Mouse (Mus musculus) kidney, embryonic 14.5 days (tissue): ENCODE results near the gene Pga5. TPM values are rescaled to one million over a fixed set of nuclear protein-coding genes. Genes with fewer than 3 reads are reported as not detected.

ENCODE experiments used
- ATAC-seq: fragments of 200-750 bp; cut with Nextera tagmentation; 2 replicates; pipeline ENCODE4 v1.8.0; 2017; ENCODE audit warnings: moderate number of reproducible peaks, mild to moderate bottlenecking, moderate TSS enrichment, moderate library complexity; ENCODE audit not compliant: low FRiP score, low TSS enrichment
- H3K27ac ChIP-seq: fragments of 300-500 bp; sonication (generic); 2 replicates; pipeline ENCODE4 v1.5.1; 2014; ENCODE audit warnings: low read depth, mild to moderate bottlenecking, low read length, moderate library complexity, mixed read lengths
- H3K27me3 ChIP-seq: fragments of 300-500 bp; sonication (generic); 2 replicates; pipeline ENCODE4 v1.6.1; 2014; ENCODE audit warnings: mild to moderate bottlenecking, low read length; ENCODE audit not compliant: control insufficient read depth, insufficient read depth
- H3K36me3 ChIP-seq: fragments of 300-500 bp; sonication (generic); 2 replicates; pipeline ENCODE4 v1.6.1; 2014; ENCODE audit warnings: low read length, mixed read lengths; ENCODE audit not compliant: control insufficient read depth, insufficient read depth
- H3K4me1 ChIP-seq: fragments of 300-500 bp; sonication (generic); 2 replicates; pipeline ENCODE4 v1.6.1; 2014; ENCODE audit warnings: low read length, mixed read lengths; ENCODE audit not compliant: control insufficient read depth, insufficient read depth
- H3K4me2 ChIP-seq: fragments of 300-500 bp; sonication (generic); replicated peaks from 2 replicates; pipeline ENCODE4 v1.6.1; 2014; ENCODE audit warnings: low read depth, mild to moderate bottlenecking, low read length
- H3K4me3 ChIP-seq: fragments of 300-500 bp; sonication (generic); 2 replicates; pipeline ENCODE4 v1.5.1; 2014; ENCODE audit warnings: mild to moderate bottlenecking, low read length
- H3K9ac ChIP-seq: fragments of 300-500 bp; sonication (generic); 2 replicates; pipeline ENCODE4 v1.6.1; 2014; ENCODE audit warnings: low read depth, mild to moderate bottlenecking, low read length, moderate library complexity
- H3K9me3 ChIP-seq: fragments of 300-500 bp; sonication (generic); 2 replicates; pipeline ENCODE4 v1.6.1; 2016; ENCODE audit warnings: low read length; ENCODE audit not compliant: control insufficient read depth
- WGBS: fragments of 180-500 bp; shearing (Covaris S2); extraction: QIAGEN DNeasy Blood & Tissue Kit; methylation state at CpG from one replicate; pipeline ENCODE4 v1.1.7; 2014; 5-methylcytosine and 5-hydroxymethylcytosine counted together
- polyA plus RNA-seq: library from polyadenylated mRNA; unstranded; fragments of >200 nt; fragmentation: Nextera tagmentation; extraction: Ambion mirVana; gene quantifications from 2 replicates; pipeline ENCODE4 v1.2.1, GENCODE M21; 2014

The Pga5 gene
- polyA plus RNA-seq, 1 experiment from 2014 or later: not detected

DNA sequence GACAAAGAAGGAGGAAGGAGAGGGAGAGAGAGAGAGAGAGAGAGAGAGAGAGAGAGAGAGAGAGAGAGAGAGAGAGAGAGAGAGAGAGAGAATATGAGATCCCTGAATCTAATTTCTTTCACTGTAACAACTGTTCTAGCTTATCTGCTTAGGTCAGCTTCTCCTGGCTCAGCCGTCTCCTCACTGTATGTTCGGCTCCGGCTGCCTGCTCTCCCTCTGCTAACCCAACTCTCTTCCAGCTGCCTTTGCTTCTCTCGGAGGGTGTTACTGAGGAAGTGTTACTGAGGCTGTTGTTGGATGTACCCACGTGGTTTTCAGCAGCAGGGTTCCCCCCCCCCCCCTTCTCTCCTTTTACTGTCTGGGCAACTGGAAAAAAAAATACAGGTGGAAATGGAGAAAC, 37.8 kb downstream of the Pga5 start:
- Histone ChIP-seq H3K4me3 (no peak overlapping the region), H3K27ac (no peak overlapping the region), H3K27me3 (no peaks in the 10 kb centered on the region), H3K9ac (peak overlapping the region; percentile 12; the same call in 1 of the 2 replicates), H3K4me2 (peak overlapping the region; percentile 31; the same call in 1 of the 2 replicates), H3K4me1 (peaks cover 7% of the 10 kb centered on the region; the same call in 1 of the 2 replicates), H3K9me3 (no peaks in the 10 kb centered on the region), H3K36me3 (no peaks in the 10 kb centered on the region)
- no peak for ATAC-seq
- 2% methylated on average over 5 of the region's 5 CpGs for WGBS

DNA sequence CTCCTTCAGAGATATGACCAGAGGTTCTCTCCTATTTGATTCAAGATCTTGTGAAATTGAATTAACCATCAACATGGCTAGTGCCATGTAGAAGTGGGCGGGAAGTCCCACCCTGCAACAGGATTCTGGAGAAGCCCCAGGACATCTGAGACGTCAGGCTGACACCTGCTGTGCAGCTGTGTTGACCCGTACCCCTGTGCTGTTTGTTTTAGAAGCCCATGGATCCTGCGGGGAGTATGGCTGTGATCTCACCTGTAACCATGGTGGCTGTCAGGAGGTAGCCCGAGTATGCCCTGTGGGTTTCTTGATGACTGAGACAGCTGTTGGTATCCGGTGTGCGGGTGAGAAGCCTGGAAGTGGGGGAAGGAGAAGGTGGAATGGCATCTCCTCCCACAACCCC, 40.0 kb downstream of the Pga5 start:
- Histone ChIP-seq H3K4me3 (no peak overlapping the region), H3K9me3 (no peaks in the 10 kb centered on the region), H3K27me3 (no peaks in the 10 kb centered on the region), H3K9ac (no peak overlapping the region), H3K27ac (no peak overlapping the region), H3K4me1 (peaks cover 9% of the 10 kb centered on the region), H3K36me3 (no peaks in the 10 kb centered on the region), H3K4me2 (no peak overlapping the region)
- ATAC-seq: no peak
- 37% methylated on average over 7 of the region's 7 CpGs for WGBS

DNA sequence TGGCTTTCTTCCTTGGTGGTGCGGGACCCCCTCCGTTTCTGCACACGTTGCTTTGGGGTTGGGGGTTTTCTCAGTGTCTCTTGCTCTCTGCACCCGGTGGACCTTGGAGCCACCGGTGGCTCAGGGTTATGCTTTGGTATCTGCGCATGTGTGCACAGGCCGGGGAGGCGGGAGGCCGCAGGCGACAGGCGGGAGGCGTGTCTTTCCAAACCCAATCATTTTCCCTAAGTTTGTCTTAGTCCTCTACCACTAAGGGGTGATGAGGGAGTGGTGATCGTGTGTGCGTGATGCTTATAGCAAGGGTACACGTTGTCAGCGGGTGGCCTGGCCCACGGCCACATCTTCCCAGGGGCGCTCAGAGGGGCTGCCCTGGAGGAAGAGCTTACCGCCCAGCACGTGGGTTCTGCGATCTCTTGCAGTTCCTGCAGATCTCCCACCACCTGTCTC, 43.0 kb downstream of the Pga5 start:
- H3K36me3 ChIP-seq: peaks cover 13% of the 10 kb centered on the region
- peak overlapping the region; percentile 60; the same call in 1 of the 2 replicates for H3K9ac ChIP-seq
- ATAC-seq: peak; percentile 82
- no peaks in the 10 kb centered on the region for H3K27me3 ChIP-seq
- peak overlapping the region; percentile 77 for H3K4me2 ChIP-seq
- peak overlapping the region; percentile 34 for H3K4me3 ChIP-seq
- no peak overlapping the region for H3K27ac ChIP-seq
- H3K4me1 ChIP-seq: peaks cover 6% of the 10 kb centered on the region; the same call in 1 of the 2 replicates
- H3K9me3 ChIP-seq: no peaks in the 10 kb centered on the region
- WGBS: 3% methylated on average over 21 of the region's 21 CpGs

DNA sequence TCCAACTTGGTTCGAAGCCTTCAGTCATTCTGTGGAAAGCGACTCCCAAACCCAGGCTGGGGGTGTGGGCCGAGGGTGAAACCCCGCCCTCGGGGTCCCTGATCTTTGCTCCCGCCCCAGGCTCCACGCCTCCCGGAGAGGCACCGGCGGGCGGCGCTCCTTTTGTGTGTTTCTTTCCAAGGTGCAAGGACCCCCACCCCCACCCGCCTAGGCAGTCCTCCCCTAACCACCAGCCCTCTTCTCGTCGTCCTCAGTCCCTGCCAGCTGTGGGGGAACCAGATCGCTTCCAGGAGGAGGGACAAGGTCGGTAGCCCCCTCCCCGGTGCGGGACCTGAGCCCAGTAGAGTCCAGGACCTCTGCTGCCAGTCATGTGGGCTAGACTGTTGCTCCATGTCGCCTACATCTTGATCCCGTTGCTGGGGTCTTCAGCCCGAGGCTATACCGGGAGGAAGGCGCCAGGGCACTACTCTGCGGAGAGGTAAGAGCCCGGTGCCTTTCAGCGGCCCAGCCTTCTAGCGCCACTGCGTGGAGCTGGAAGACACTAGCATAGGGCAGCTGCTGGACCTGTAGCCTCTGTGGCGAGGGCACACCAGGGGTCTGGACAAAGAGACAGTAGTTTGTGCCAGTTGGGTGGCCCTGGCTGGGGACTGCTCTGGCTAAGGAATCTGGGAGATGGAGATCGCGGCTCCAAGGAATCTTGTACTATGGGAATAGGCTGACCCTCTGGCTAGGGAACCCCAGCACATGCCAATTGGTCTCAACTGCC, 43.6 kb downstream of the Pga5 start, which contains the start of gene Vwce:
Gene Vwce, plus strand, starts transcription at position 108 of the 766 bp plus-strand sequence.
- peak within 1 kb of the TSS; percentile 34 for H3K4me3 ChIP-seq
- H3K36me3 ChIP-seq: peaks cover 19% of the 10 kb centered on the region
- peaks cover 6% of the 10 kb centered on the region; the same call in 1 of the 2 replicates for H3K4me1 ChIP-seq
- WGBS: 2% methylated on average over 32 of the region's 32 CpGs
- H3K4me2 ChIP-seq: peak within 1 kb of the TSS; percentile 77
- H3K9ac ChIP-seq: peak within 1 kb of the TSS; percentile 60
- no peaks in the 10 kb centered on the region for H3K27me3 ChIP-seq
- no peak within 1 kb of the TSS for H3K27ac ChIP-seq
- peak; percentile 72 for ATAC-seq
- no peaks in the 10 kb centered on the region for H3K9me3 ChIP-seq

Other genes starting within 250 kb of the Pga5 start
- 0.91 and 1.0 TPM in 2 replicates for gene Lrrc10b, start 220.6 kb downstream of the Pga5 start, polyA plus RNA-seq
- not detected in 2 replicates for gene Ppp1r32, start 195.1 kb downstream of the Pga5 start, polyA plus RNA-seq
- gene Cpsf7, start 152.8 kb downstream of the Pga5 start, polyA plus RNA-seq: 40.7 and 63.0 TPM in 2 replicates
- 65.1 and 65.6 TPM in 2 replicates for gene Sdhaf2, start 151.9 kb downstream of the Pga5 start, polyA plus RNA-seq
- 57.6 and 67.5 TPM in 2 replicates for gene Tmem216, start 121.8 kb downstream of the Pga5 start, polyA plus RNA-seq
- 10.5 and 14.1 TPM in 2 replicates for gene Cyb561a3, start 100.9 kb downstream of the Pga5 start, polyA plus RNA-seq
- 57.9 and 59.2 TPM in 2 replicates for gene Tmem138, start 100.7 kb downstream of the Pga5 start, polyA plus RNA-seq
- 238 and 353 TPM in 2 replicates for gene Ddb1, start 72.7 kb downstream of the Pga5 start, polyA plus RNA-seq
- 21.5 and 30.0 TPM in 2 replicates for gene Tkfc, start 72.4 kb downstream of the Pga5 start, polyA plus RNA-seq
- gene Vwce, start 43.9 kb downstream of the Pga5 start, polyA plus RNA-seq: 1.2 and 2.0 TPM in 2 replicates
- gene Vps37c, start 10.7 kb upstream of the Pga5 start, polyA plus RNA-seq: 18.9 and 31.7 TPM in 2 replicates
- 0.46 and 0.61 TPM in 2 replicates for gene Cd5, start 60.9 kb upstream of the Pga5 start, polyA plus RNA-seq
- 0.09 TPM in 1 of 2 replicates, not detected in the other for gene Cd6, start 152.0 kb upstream of the Pga5 start, polyA plus RNA-seq
- 0.44 and 0.69 TPM in 2 replicates for gene Slc15a3, start 161.7 kb upstream of the Pga5 start, polyA plus RNA-seq
- gene Tmem132a, start 191.9 kb upstream of the Pga5 start, polyA plus RNA-seq: 65.2 and 71.5 TPM in 2 replicates
- gene Tmem109, start 203.9 kb upstream of the Pga5 start, polyA plus RNA-seq: 87.6 and 90.9 TPM in 2 replicates
- 61.0 and 75.7 TPM in 2 replicates for gene Prpf19, start 217.2 kb upstream of the Pga5 start, polyA plus RNA-seq
- not detected in 2 replicates for gene Zp1, start 242.6 kb upstream of the Pga5 start, polyA plus RNA-seq